Mouse (Mus musculus) liver, adult 2 months (tissue): ENCODE measurements around the gene Olfr91. TPM values are rescaled to one million over a fixed set of nuclear protein-coding genes. Genes with fewer than 3 reads are reported as not detected.

Experiments used
- DNase-seq: peaks from one replicate; pipeline ENCODE4 v3.0.0-alpha.2; 2011; ENCODE audit warnings: low read depth, low spot score; ENCODE audit errors: extremely low read depth
- H3K27ac ChIP-seq: fragments of 200-500 bp; replicated peaks from 2 replicates; pipeline ENCODE4 v1.5.1; 2012; ENCODE audit warnings: low read depth, mild to moderate bottlenecking, control low read depth, inconsistent platforms, low read length; ENCODE audit not compliant: insufficient read depth
- H3K27me3 ChIP-seq: fragments of 200-500 bp; 2 replicates; pipeline ENCODE4 v1.6.1; 2012; ENCODE audit warnings: mild to moderate bottlenecking, moderate library complexity, low read length, inconsistent platforms; ENCODE audit not compliant: control insufficient read depth, insufficient read depth
- H3K36me3 ChIP-seq: fragments of 200-500 bp; 2 replicates; pipeline ENCODE4 v1.6.1; 2012; ENCODE audit warnings: low read length, inconsistent platforms; ENCODE audit not compliant: control insufficient read depth, insufficient read depth
- H3K4me1 ChIP-seq: fragments of 200-500 bp; 2 replicates; pipeline ENCODE4 v1.6.1; 2011; ENCODE audit warnings: low read length; ENCODE audit not compliant: control insufficient read depth, insufficient read depth
- H3K4me3 ChIP-seq: fragments of 200-500 bp; 2 replicates; pipeline ENCODE4 v1.5.1; 2011; ENCODE audit warnings: low read depth, mild to moderate bottlenecking, control low read depth, low read length, moderate library complexity; ENCODE audit not compliant: insufficient read depth
- H3K79me2 ChIP-seq: fragments of 200-500 bp; 2 replicates; pipeline ENCODE4 v1.6.1; 2012; ENCODE audit warnings: inconsistent platforms, mild to moderate bottlenecking, low read length, moderate library complexity; ENCODE audit not compliant: control insufficient read depth, insufficient read depth
- H3K9ac ChIP-seq: fragments of 200-500 bp; 2 replicates; pipeline ENCODE4 v1.6.1; 2012; ENCODE audit warnings: low read depth, mild to moderate bottlenecking, control low read depth, inconsistent platforms, low read length
- CTCF ChIP-seq: fragments of 200-500 bp; IDR thresholded peaks from 2 replicates; pipeline ENCODE4 v1.5.1; 2011; ENCODE audit warnings: low read depth, low read length, control low read depth
- POLR2A ChIP-seq: fragments of 200-500 bp; IDR thresholded peaks from 2 replicates; pipeline ENCODE4 v1.6.1; 2011; ENCODE audit warnings: low read length, control low read depth; ENCODE audit not compliant: insufficient read depth; ENCODE audit errors: extremely low read depth
- WGBS: fragments of 180-500 bp; shearing (Covaris S2); methylation state at CpG from one replicate; pipeline ENCODE4 v1.1.7; 2018; 5-methylcytosine and 5-hydroxymethylcytosine counted together
- polyA plus RNA-seq: library from polyadenylated mRNA; depleted of rRNA; stranded (reverse); fragments of >200 nt; gene quantifications from 2 replicates; pipeline ENCODE4 v1.2.3, GENCODE M21; 2012
- total RNA-seq: library from RNA; depleted of rRNA; stranded (reverse); fragments of >200 nt; gene quantifications from 2 replicates; pipeline ENCODE4 v1.2.3, GENCODE M21; 2014

Olfr91 gene
- total and polyA plus RNA-seq, 2 experiments = not detected

GRCm38 (mm10) chr17:37067861-37068260 is 30.2 kb downstream of the Olfr91 start:
- no peak overlapping the region for H3K27ac ChIP-seq
- H3K36me3 ChIP-seq = peaks cover 3% of the 10 kb centered on the region; the same call in 1 of the 2 replicates
- 94% methylated on average over 1 of the region's 1 CpGs for WGBS
- no peak overlapping the region for H3K9ac ChIP-seq
- DNase-seq = no peak
- TF ChIP-seq CTCF (no peak), POLR2A (no peak)
- H3K79me2 ChIP-seq = no peaks in the 10 kb centered on the region
- H3K27me3 ChIP-seq = no peaks in the 10 kb centered on the region
- H3K4me3 ChIP-seq = no peak overlapping the region
- no peaks in the 10 kb centered on the region for H3K4me1 ChIP-seq

DNA sequence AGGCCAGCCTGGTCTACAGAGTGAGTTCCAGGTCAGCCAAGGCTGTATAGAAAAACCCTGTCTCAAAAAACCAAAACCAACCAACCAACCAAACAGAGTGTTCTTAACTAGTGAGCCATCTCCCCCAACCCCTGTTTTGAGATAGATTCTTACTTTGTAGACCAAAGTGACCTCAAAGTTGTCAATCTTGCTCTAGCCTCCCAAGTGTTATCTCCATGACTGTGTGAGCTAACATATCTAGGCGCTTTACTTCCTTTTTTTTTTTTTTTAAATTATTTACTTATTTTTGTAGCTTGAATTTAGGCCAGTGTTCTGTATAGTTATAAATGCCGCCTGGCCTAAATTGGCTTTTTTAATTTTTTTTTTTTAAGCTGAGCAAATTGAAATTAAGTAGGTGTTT is 32.1 kb downstream of the Olfr91 start:
- H3K9ac ChIP-seq = no peak overlapping the region
- no peak overlapping the region for H3K27ac ChIP-seq
- no peaks in the 10 kb centered on the region for H3K79me2 ChIP-seq
- peaks cover 3% of the 10 kb centered on the region; the same call in 1 of the 2 replicates for H3K36me3 ChIP-seq
- no peak for DNase-seq
- H3K4me3 ChIP-seq = no peak overlapping the region
- H3K27me3 ChIP-seq = no peaks in the 10 kb centered on the region
- TF ChIP-seq CTCF (no peak), POLR2A (no peak)
- H3K4me1 ChIP-seq = no peaks in the 10 kb centered on the region
- 94% methylated on average over 2 of the region's 2 CpGs for WGBS

- Histone ChIP-seq H3K27ac (no peak overlapping the region), H3K79me2 (no peaks in the 10 kb centered on the region), H3K27me3 (no peaks in the 10 kb centered on the region), H3K36me3 (peaks cover 3% of the 10 kb centered on the region; the same call in 1 of the 2 replicates), H3K4me3 (no peak overlapping the region), H3K9ac (no peak overlapping the region), H3K4me1 (no peaks in the 10 kb centered on the region)
- DNase-seq = no peak
- WGBS = 87% methylated on average over 11 of the region's 11 CpGs
- TF ChIP-seq POLR2A (no peak), CTCF (no peak)
These were observed 34.2 kb downstream of the Olfr91 start for GRCm38 (mm10) chr17:37063686-37064495.

- Histone ChIP-seq H3K4me1 (no peaks in the 10 kb centered on the region), H3K79me2 (no peaks in the 10 kb centered on the region), H3K36me3 (peaks cover 3% of the 10 kb centered on the region; the same call in 1 of the 2 replicates), H3K27ac (no peak overlapping the region), H3K4me3 (no peak overlapping the region), H3K9ac (no peak overlapping the region), H3K27me3 (no peaks in the 10 kb centered on the region)
- 85% methylated on average over 10 of the region's 10 CpGs for WGBS
- no peak for DNase-seq
- TF ChIP-seq POLR2A (no peak), CTCF (no peak)
These were observed 35.0 kb downstream of the Olfr91 start for GRCm38 (mm10) chr17:37063063-37063462.

- no peak overlapping the region for H3K9ac ChIP-seq
- no peak overlapping the region for H3K27ac ChIP-seq
- H3K27me3 ChIP-seq = no peaks in the 10 kb centered on the region
- H3K4me1 ChIP-seq = no peaks in the 10 kb centered on the region
- peaks cover 3% of the 10 kb centered on the region; the same call in 1 of the 2 replicates for H3K36me3 ChIP-seq
- 92% methylated on average over 10 of the region's 10 CpGs for WGBS
- H3K79me2 ChIP-seq = no peaks in the 10 kb centered on the region
- H3K4me3 ChIP-seq = no peak overlapping the region
- no peak for DNase-seq
- TF ChIP-seq CTCF (no peak), POLR2A (no peak)
These were observed 35.9 kb downstream of the Olfr91 start for GRCm38 (mm10) chr17:37062101-37062641.

DNA sequence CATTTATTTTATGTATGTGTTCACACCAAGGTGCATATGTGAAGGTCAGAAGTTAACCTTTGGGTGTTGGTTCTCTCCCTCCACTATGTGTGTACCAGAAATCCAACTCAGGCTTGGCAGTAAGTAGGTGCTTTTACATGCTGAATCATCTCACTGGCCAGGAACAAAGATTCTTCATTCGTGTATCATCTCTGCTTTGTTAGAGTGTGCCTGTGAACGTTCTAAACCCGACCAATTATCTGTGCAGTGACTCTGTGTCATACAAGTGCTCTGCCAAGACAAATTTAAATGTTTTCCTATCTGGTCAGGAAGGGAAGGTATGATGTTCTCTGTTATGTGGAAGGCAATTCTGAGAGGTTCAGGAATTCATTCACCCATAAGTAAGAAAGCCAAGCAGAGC is 36.6 kb downstream of the Olfr91 start:
- H3K36me3 ChIP-seq = peaks cover 3% of the 10 kb centered on the region; the same call in 1 of the 2 replicates
- WGBS = 85% methylated on average over 3 of the region's 3 CpGs
- no peak for DNase-seq
- H3K9ac ChIP-seq = no peak overlapping the region
- H3K4me1 ChIP-seq = no peaks in the 10 kb centered on the region
- TF ChIP-seq CTCF (no peak), POLR2A (no peak)
- H3K4me3 ChIP-seq = no peak overlapping the region
- H3K27ac ChIP-seq = no peak overlapping the region
- no peaks in the 10 kb centered on the region for H3K27me3 ChIP-seq
- no peaks in the 10 kb centered on the region for H3K79me2 ChIP-seq
